Mouse (Mus musculus) thymus, postnatal 36 days (tissue): ENCODE measurements around the gene Slc38a4.

ENCODE experiments used
- DNase-seq, 2 experiments: peaks; one replicate each; pipeline ENCODE4 v3.0.0; 2022; ENCODE audit warnings: mixed read lengths in 2 of 2

The Slc38a4 gene

GRCm38 (mm10) chr15:97015036-97015596 is 40.6 kb downstream of the Slc38a4 start:
- no peak for DNase-seq

- no peak for DNase-seq
These were observed 44.0 kb downstream of the Slc38a4 start for GRCm38 (mm10) chr15:97011599-97012372.

- DNase-seq, result no peak
These were observed 46.5 kb downstream of the Slc38a4 start for GRCm38 (mm10) chr15:97009271-97009670.

GRCm38 (mm10) chr15:97005631-97006234 is 50.0 kb downstream of the Slc38a4 start:
- no peak for DNase-seq

GRCm38 (mm10) chr15:97004525-97004867 is 51.3 kb downstream of the Slc38a4 start:
- DNase-seq, result no peak

GRCm38 (mm10) chr15:97003851-97004524 is 51.8 kb downstream of the Slc38a4 start:
- no peak for DNase-seq

GRCm38 (mm10) chr15:97003186-97003585 is 52.6 kb downstream of the Slc38a4 start:
- DNase-seq, result no peak

- DNase-seq, result no peak
These were observed 53.0 kb downstream of the Slc38a4 start for GRCm38 (mm10) chr15:97002752-97003151.

GRCm38 (mm10) chr15:97001886-97002285 is 53.9 kb downstream of the Slc38a4 start:
- no peak for DNase-seq

- DNase-seq, result no peak
These were observed 54.3 kb downstream of the Slc38a4 start for GRCm38 (mm10) chr15:97001416-97001815.

GRCm38 (mm10) chr15:97000319-97001251 is 55.2 kb downstream of the Slc38a4 start:
- no peak for DNase-seq

GRCm38 (mm10) chr15:96999401-96999800 is 56.4 kb downstream of the Slc38a4 start:
- no peak for DNase-seq

GRCm38 (mm10) chr15:96985618-96986017 is 70.1 kb downstream of the Slc38a4 start:
- DNase-seq, result no peak

GRCm38 (mm10) chr15:96983581-96984330 is 72.0 kb downstream of the Slc38a4 start:
- no peak for DNase-seq

- no peak for DNase-seq
These were observed 80.6 kb downstream of the Slc38a4 start for GRCm38 (mm10) chr15:96975125-96975524.

GRCm38 (mm10) chr15:96974131-96974530 is 81.6 kb downstream of the Slc38a4 start:
- no peak for DNase-seq

- DNase-seq, result no peak
These were observed 82.4 kb downstream of the Slc38a4 start for GRCm38 (mm10) chr15:96973370-96973769.

GRCm38 (mm10) chr15:96972706-96973274 is 83.0 kb downstream of the Slc38a4 start:
- DNase-seq, result no peak

GRCm38 (mm10) chr15:96971906-96972305 is 83.8 kb downstream of the Slc38a4 start:
- no peak for DNase-seq

GRCm38 (mm10) chr15:96969792-96970191 is 86.0 kb downstream of the Slc38a4 start:
- DNase-seq, result no peak

GRCm38 (mm10) chr15:96968741-96969140 is 87.0 kb downstream of the Slc38a4 start:
- DNase-seq, result no peak
